Mouse (Mus musculus) heart, embryonic 15.5 days (tissue): Measurements from ENCODE around the gene Arhgap10. TPM values are rescaled to one million over a fixed set of nuclear protein-coding genes. Genes with fewer than 3 reads are reported as not detected.
A peak's percentile ranks its signal among the peaks of the same experiment; 100 is the strongest.

Experiments used
- ATAC-seq: fragments of 200-750 bp; cut with Nextera tagmentation; replicated peaks from 2 replicates; pipeline ENCODE4 v1.8.0; 2017; ENCODE audit warnings: low read depth, moderate TSS enrichment; ENCODE audit not compliant: insufficient number of reproducible peaks, insufficient read depth, low FRiP score
- H3K27ac ChIP-seq: fragments of 300-500 bp; sonication (generic); 2 replicates; pipeline ENCODE4 v1.5.1; 2015; ENCODE audit warnings: mild to moderate bottlenecking, inconsistent platforms
- H3K27me3 ChIP-seq: fragments of 300-500 bp; sonication (generic); 2 replicates; pipeline ENCODE4 v1.6.1; 2015; ENCODE audit warnings: inconsistent platforms
- H3K36me3 ChIP-seq: fragments of 300-500 bp; sonication (generic); 2 replicates; pipeline ENCODE4 v1.6.1; 2015; ENCODE audit warnings: mild to moderate bottlenecking, inconsistent platforms
- H3K4me1 ChIP-seq: fragments of 300-500 bp; sonication (generic); replicated peaks from 2 replicates; pipeline ENCODE4 v1.6.1; 2015; ENCODE audit warnings: inconsistent platforms
- H3K4me2 ChIP-seq: fragments of 300-500 bp; sonication (generic); 2 replicates; pipeline ENCODE4 v1.6.1; 2015; ENCODE audit warnings: inconsistent platforms, mild to moderate bottlenecking, moderate library complexity
- H3K4me3 ChIP-seq: fragments of 300-500 bp; sonication (generic); 2 replicates; pipeline ENCODE4 v1.5.1; 2015; ENCODE audit warnings: mild to moderate bottlenecking, inconsistent platforms
- H3K9ac ChIP-seq: fragments of 300-500 bp; sonication (generic); 2 replicates; pipeline ENCODE4 v1.6.1; 2015; ENCODE audit warnings: mild to moderate bottlenecking, inconsistent platforms
- H3K9me3 ChIP-seq: fragments of 300-500 bp; sonication (generic); replicated peaks from 2 replicates; pipeline ENCODE4 v1.6.1; 2016; ENCODE audit warnings: inconsistent platforms
- WGBS: fragments of 180-500 bp; shearing (Covaris S2); methylation state at CpG from one replicate; pipeline ENCODE4 v1.1.7; 2015; ENCODE audit warnings: mixed read lengths; 5-methylcytosine and 5-hydroxymethylcytosine counted together
- polyA plus RNA-seq: library from polyadenylated mRNA; unstranded; fragments of >200 nt; fragmentation: Nextera tagmentation; extraction: Ambion mirVana; gene quantifications from 2 replicates; pipeline ENCODE4 v1.2.1, GENCODE M21; 2015

Arhgap10 gene
- polyA plus RNA-seq, 1 experiment from 2014 or later: 29.3 TPM

GRCm38 (mm10) chr8:77276827-77277226 lies 240.9 kb downstream of the Arhgap10 start:
- no peak overlapping the region for H3K4me3 ChIP-seq
- 64% methylated on average over 10 of the region's 10 CpGs for WGBS
- no peak overlapping the region for H3K4me2 ChIP-seq
- no peaks in the 10 kb centered on the region for H3K27me3 ChIP-seq
- peak; percentile 51 for ATAC-seq
- H3K9ac ChIP-seq: no peak overlapping the region
- H3K36me3 ChIP-seq: no peaks in the 10 kb centered on the region
- H3K9me3 ChIP-seq: no peaks in the 10 kb centered on the region
- H3K4me1 ChIP-seq: peaks cover 6% of the 10 kb centered on the region; the same call in 1 of the 2 replicates
- no peak overlapping the region for H3K27ac ChIP-seq

GRCm38 (mm10) chr8:77275571-77275970 lies 242.2 kb downstream of the Arhgap10 start:
- H3K9ac ChIP-seq: no peak overlapping the region
- H3K4me3 ChIP-seq: no peak overlapping the region
- no peak overlapping the region for H3K4me2 ChIP-seq
- no peak for ATAC-seq
- H3K27me3 ChIP-seq: no peaks in the 10 kb centered on the region
- peaks cover 6% of the 10 kb centered on the region; the same call in 1 of the 2 replicates for H3K4me1 ChIP-seq
- WGBS: 78% methylated on average over 5 of the region's 5 CpGs
- H3K36me3 ChIP-seq: peaks cover 4% of the 10 kb centered on the region; the same call in 1 of the 2 replicates
- no peak overlapping the region for H3K27ac ChIP-seq
- H3K9me3 ChIP-seq: no peaks in the 10 kb centered on the region

GRCm38 (mm10) chr8:77272136-77272535 lies 245.6 kb downstream of the Arhgap10 start:
- no peak for ATAC-seq
- no peak overlapping the region for H3K9ac ChIP-seq
- 0 out of 2 replicates have a peak, but pooled peaks cover 6% of the 10 kb centered on the region for H3K4me1 ChIP-seq
- H3K36me3 ChIP-seq: peaks cover 17% of the 10 kb centered on the region; the same call in 1 of the 2 replicates
- no peaks in the 10 kb centered on the region for H3K27me3 ChIP-seq
- 93% methylated on average over 6 of the region's 6 CpGs for WGBS
- H3K9me3 ChIP-seq: no peaks in the 10 kb centered on the region
- no peak overlapping the region for H3K4me2 ChIP-seq
- no peak overlapping the region for H3K4me3 ChIP-seq
- no peak overlapping the region for H3K27ac ChIP-seq

DNA sequence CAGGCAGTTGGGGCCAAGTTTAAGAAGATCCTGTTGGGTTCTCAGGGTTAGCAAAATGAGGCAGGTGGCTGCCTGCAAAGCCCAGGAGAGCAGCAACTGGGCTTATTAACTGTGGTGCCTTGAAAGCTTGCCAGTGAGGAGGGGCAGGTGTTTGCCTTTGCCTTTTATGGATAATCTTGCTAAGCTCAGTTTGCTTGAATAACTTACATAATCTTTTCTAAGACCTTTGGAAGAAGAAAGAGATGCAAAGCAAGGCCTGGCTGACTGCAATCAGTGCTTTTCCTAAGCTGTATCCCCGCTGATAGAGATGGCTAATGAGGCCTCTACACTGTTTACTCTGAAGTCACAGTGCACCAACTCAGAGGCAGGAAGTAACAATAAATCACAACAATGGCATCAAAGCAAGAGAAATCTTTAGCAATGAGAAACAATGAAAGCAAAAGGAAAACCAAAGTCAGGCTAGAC lies 249.8 kb downstream of the Arhgap10 start:
- no peak overlapping the region for H3K9ac ChIP-seq
- ATAC-seq: no peak
- H3K36me3 ChIP-seq: peaks cover 17% of the 10 kb centered on the region; the same call in 1 of the 2 replicates
- H3K9me3 ChIP-seq: no peaks in the 10 kb centered on the region
- no peak overlapping the region for H3K27ac ChIP-seq
- no peak overlapping the region for H3K4me3 ChIP-seq
- H3K27me3 ChIP-seq: no peaks in the 10 kb centered on the region
- WGBS: 57% methylated on average over 1 of the region's 1 CpGs
- H3K4me2 ChIP-seq: no peak overlapping the region
- no peaks in the 10 kb centered on the region for H3K4me1 ChIP-seq

GRCm38 (mm10) chr8:77262216-77263009 lies 255.3 kb downstream of the Arhgap10 start:
- Histone ChIP-seq H3K36me3 (peaks cover 13% of the 10 kb centered on the region), H3K27ac (no peak overlapping the region), H3K4me3 (no peak overlapping the region), H3K9ac (no peak overlapping the region), H3K27me3 (no peaks in the 10 kb centered on the region), H3K9me3 (no peaks in the 10 kb centered on the region), H3K4me2 (no peak overlapping the region), H3K4me1 (no peaks in the 10 kb centered on the region)
- 79% methylated on average over 12 of the region's 12 CpGs for WGBS
- no peak for ATAC-seq

DNA sequence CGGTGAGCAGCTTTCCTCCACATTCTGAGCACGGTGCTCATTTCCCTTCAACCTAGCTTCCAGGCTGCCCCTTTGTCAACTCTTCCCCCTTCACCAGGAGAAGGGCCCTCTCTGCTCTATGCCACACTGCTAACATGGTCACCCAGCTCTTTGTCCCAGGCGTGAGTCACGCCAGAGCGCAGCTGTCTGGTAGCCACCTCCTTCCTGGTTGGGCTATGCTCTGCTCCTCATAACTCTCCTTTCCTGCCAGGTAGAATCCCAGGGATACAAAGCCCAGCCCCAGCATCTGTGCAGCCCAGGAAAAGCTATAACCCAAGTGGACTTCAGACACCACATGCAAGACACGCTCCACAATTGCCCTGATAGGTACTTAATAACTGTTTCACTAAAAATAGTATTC lies 256.5 kb downstream of the Arhgap10 start:
- H3K9me3 ChIP-seq: no peaks in the 10 kb centered on the region
- no peak for ATAC-seq
- no peaks in the 10 kb centered on the region for H3K27me3 ChIP-seq
- H3K4me1 ChIP-seq: no peaks in the 10 kb centered on the region
- H3K4me2 ChIP-seq: no peak overlapping the region
- H3K4me3 ChIP-seq: no peak overlapping the region
- H3K36me3 ChIP-seq: peaks cover 24% of the 10 kb centered on the region
- H3K9ac ChIP-seq: no peak overlapping the region
- WGBS: 86% methylated on average over 6 of the region's 6 CpGs
- H3K27ac ChIP-seq: no peak overlapping the region

GRCm38 (mm10) chr8:77257085-77257451 lies 260.7 kb downstream of the Arhgap10 start:
- H3K27ac ChIP-seq: no peak overlapping the region
- no peaks in the 10 kb centered on the region for H3K4me1 ChIP-seq
- no peaks in the 10 kb centered on the region for H3K9me3 ChIP-seq
- WGBS: 88% methylated on average over 12 of the region's 12 CpGs
- H3K36me3 ChIP-seq: peaks cover 30% of the 10 kb centered on the region
- H3K9ac ChIP-seq: no peak overlapping the region
- H3K27me3 ChIP-seq: no peaks in the 10 kb centered on the region
- no peak for ATAC-seq
- H3K4me2 ChIP-seq: no peak overlapping the region
- no peak overlapping the region for H3K4me3 ChIP-seq

DNA sequence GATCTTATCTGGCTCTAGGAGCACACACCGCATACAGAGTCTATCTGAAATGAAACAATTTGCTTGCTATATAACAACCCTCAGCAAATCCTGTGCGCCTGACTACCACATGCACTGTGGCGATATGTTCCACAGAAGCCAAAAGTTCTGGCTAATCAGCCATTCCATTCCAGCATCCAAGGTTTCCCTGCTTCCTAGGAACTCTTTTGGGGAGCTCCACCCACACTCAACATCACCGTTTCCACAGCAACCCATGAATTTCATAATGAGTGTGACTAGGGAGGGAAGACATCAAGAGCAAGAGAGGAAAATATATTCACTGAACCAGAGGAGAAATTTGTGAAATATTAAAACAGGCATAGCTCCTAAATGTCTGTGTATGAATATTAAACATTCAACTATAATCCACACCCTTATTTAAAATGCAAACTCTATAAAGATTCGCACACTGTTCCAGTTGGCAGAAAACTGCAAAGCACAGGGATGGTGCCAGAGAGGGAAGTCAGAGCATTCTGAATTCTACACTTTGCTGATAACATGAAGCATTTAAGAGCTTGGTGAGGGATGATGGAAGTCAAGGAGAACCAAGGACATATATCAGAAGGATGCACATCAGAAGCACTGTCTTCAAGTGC lies 261.2 kb downstream of the Arhgap10 start:
- Histone ChIP-seq H3K27ac (no peak overlapping the region), H3K36me3 (peaks cover 30% of the 10 kb centered on the region), H3K4me2 (no peak overlapping the region), H3K9me3 (no peaks in the 10 kb centered on the region), H3K9ac (no peak overlapping the region), H3K4me3 (no peak overlapping the region), H3K4me1 (no peaks in the 10 kb centered on the region), H3K27me3 (no peaks in the 10 kb centered on the region)
- WGBS: 87% methylated on average over 5 of the region's 5 CpGs
- no peak for ATAC-seq

DNA sequence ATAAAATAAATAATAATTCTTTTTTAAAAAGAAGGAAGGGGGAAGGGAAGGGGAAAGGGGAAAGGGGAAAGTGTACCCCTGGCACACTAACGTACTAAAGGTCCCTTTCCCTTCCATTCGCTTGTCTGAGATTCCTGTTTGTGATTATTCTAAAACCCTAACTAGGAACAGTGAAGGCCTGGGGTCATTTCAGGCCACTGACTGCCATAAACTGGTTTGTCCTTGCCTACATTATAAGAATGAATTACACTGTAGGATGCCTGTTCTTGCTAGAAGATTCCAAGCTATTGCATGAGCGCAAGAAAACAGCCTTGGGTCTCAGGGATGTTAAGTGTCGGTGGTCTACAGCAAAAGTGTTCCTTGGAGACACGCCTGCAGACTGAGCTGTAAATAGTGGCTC lies 263.3 kb downstream of the Arhgap10 start:
- peaks cover 36% of the 10 kb centered on the region for H3K36me3 ChIP-seq
- no peak overlapping the region for H3K4me3 ChIP-seq
- no peak overlapping the region for H3K9ac ChIP-seq
- H3K4me1 ChIP-seq: no peaks in the 10 kb centered on the region
- H3K4me2 ChIP-seq: no peak overlapping the region
- H3K9me3 ChIP-seq: no peaks in the 10 kb centered on the region
- 80% methylated on average over 5 of the region's 5 CpGs for WGBS
- H3K27ac ChIP-seq: no peak overlapping the region
- ATAC-seq: no peak
- no peaks in the 10 kb centered on the region for H3K27me3 ChIP-seq

- peaks cover 29% of the 10 kb centered on the region; the same call in 1 of the 2 replicates for H3K36me3 ChIP-seq
Measured at GRCm38 (mm10) chr8:77251134-77251533, 266.6 kb downstream of the Arhgap10 start.

DNA sequence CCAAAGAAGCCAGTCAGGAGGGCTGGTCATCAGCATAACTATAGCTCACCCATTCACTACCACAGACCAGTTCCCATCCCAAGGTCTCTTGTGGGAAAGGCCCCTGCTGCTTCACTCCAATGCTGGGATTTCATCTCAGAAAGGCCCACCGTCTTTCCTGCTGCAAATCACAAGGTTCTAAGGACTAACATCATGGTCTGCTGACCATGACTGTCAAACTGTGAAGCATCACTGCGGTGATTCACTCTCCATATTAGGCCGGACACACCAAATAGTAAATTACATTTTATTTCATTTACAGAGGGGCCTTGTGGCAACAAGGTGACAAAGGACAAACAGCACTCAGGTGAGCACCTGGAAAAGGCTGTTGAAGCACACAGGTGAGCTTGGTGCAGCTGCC lies 267.7 kb downstream of the Arhgap10 start:
- H3K9me3 ChIP-seq: no peaks in the 10 kb centered on the region
- WGBS: 94% methylated on average over 3 of the region's 3 CpGs

More at GRCm38 (mm10) chr8:77251134-77251533, 266.6 kb downstream of the Arhgap10 start:
- ATAC-seq: no peak
- Histone ChIP-seq H3K4me1 (no peaks in the 10 kb centered on the region), H3K27ac (no peak overlapping the region), H3K27me3 (no peaks in the 10 kb centered on the region), H3K9ac (no peak overlapping the region), H3K4me2 (no peak overlapping the region), H3K9me3 (no peaks in the 10 kb centered on the region), H3K4me3 (no peak overlapping the region)
- 84% methylated on average over 5 of the region's 5 CpGs for WGBS

More for the DNA sequence above, 267.7 kb downstream of the Arhgap10 start:
- peaks cover 26% of the 10 kb centered on the region; the same call in 1 of the 2 replicates for H3K36me3 ChIP-seq
- ATAC-seq: no peak
- H3K4me1 ChIP-seq: no peaks in the 10 kb centered on the region
- H3K4me3 ChIP-seq: no peak overlapping the region
- H3K27me3 ChIP-seq: no peaks in the 10 kb centered on the region
- H3K4me2 ChIP-seq: no peak overlapping the region
- H3K9ac ChIP-seq: no peak overlapping the region
- no peak overlapping the region for H3K27ac ChIP-seq
